Mouse (Mus musculus) megakaryocyte-erythroid progenitor cell, adult 5-6 weeks (primary cell): ENCODE measurements around the gene Dnajc11. TPM values are rescaled to one million over a fixed set of nuclear protein-coding genes. Genes with fewer than 3 reads are reported as not detected.

Experiments used
- ATAC-seq: replicated peaks from 2 replicates; pipeline ENCODE4 v1.8.0; 2016; ENCODE audit warnings: mild to moderate bottlenecking, inconsistent platforms; ENCODE audit not compliant: severe bottlenecking, poor library complexity, low FRiP score, low TSS enrichment
- total RNA-seq, 2 experiments: library from RNA; stranded (forward) in 1 of 2; stranded (reverse) in 1 of 2; fragments of 200-1000, 215-1000 nt in 1 of 2; fragments of >200 nt in 1 of 2; fragmentation: Nextera tagmentation in 1 of 2; gene quantifications; 2 replicates each; pipeline ENCODE4 v1.2.3; 2014 to 2017

The Dnajc11 gene
- total RNA-seq, 2 experiments from 2014 or later = 85.8 to 108 TPM

DNA sequence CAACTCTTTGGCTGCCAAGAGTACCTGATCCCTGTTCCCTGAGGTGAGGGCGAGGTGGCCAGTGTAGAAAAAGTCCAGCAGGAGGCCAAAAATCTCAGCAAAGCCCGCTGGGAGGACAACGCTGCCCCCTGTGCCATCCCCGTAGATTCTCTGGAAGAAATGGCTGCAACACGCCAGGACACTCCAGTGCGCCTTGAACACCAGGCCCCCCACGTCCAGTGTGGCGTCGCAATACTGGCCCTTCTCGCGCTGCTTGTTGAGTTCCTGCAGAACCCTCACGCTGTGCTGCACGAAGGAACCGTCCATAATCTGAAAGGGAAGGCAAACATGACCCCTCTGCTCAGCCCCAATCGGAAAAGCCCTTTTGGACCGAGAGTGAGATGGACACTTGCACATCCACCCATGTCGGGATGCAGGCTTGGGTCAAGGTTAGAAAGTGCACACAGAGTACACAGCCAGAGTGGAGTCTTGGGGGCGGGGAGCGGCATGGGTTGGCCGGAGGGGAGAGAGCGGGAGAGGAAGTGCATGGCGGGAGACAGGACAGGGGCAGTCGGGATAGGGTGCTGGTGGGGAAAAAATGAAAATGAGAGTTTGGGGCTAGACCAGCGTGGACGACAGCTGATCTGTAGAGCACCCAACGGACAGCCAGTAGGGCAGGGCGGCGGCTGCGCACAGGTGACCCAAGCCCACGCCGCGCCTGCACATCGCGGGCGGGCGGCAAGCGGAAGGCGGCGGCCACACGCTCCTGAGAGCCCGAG lies 93.4 kb downstream of the Dnajc11 start:
- ATAC-seq = peak; percentile 6; the same call in 1 of the 2 replicates

DNA sequence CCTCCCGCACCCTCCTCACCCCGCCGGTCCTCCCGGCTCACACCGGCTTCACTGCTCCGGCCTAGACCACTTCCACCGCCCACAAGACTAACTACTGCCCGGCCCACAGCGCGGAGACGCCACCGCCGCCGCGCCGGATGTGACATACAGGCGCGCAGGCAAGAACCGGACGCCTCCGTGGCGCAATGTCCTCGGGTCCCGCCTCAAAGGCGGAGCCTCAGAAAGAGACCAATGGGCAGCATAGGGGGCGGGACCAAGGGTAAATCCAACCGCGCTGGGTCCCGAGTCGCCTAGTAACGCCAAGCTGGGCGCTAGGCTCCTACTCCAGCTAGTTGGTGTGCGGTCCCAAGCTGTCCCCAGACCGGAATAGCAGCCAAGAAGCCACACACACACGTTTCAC lies 94.0 kb downstream of the Dnajc11 start, which contains the start of gene Zbtb48:
Zbtb48 (minus strand) TSS at position 148 of the 400 bp plus-strand sequence.
- ATAC-seq = peak; percentile 94

DNA sequence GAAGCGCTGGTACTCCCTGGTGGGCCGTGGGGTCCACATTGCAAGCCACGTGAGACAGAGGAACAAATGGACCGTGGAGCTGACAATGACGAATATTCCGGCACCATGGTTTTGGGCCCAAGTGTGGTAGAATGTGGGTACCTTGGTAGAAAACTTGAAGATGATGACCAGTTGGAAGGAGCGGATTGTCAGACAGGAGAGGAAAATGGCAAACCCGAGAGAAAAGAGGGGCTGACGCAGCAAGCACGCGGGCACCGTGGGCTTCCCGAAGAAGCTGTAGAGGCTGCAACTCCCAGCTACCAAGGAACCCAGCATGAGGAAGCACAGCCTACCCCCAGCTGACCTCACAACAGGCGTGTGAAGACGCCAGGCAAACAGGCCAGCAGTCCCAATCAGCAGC lies 95.0 kb downstream of the Dnajc11 start:
- ATAC-seq = no peak

DNA sequence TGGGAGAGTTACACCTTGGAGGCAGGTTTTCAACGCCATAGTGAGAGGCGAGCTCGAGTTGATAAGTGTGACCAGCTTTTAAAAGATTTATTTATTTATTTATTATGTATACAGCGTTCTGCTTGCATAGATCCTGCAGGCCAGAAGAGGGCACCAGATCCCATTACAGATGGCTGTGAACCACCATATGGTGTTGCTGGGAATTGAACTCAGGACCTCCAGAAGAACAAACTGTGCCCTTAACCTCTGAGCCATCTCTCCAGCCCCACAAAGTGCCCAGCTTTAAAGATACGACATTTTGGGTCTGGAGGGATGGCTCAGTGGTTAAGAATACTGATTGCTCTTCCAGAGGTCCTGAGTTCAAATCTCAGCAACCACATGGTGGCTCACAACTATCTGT lies 95.6 kb downstream of the Dnajc11 start:
- ATAC-seq = no peak

DNA sequence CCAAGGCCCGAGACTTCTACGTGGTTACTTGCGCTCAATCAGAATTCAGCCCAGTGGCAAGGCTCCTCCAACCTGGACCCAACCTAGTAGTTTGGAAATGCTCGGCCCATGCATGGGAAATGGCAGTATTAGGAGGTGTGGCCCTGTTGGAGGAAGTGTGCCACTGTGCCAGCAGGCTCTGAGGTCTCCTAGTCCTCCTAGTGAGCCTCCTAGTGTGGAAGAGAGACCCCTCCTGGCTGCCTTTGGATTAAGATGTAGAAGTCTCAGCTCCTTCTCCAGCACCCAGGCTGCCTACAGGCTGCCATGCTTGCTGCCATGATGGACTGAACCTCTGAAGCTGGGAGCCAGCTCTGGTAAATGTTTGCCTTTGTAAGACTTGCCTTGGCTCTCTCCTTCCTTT lies 96.5 kb downstream of the Dnajc11 start:
- no peak for ATAC-seq

Other genes with a start within 250 kb of the Dnajc11 start
- 68.4 and 92.8 TPM in 2 replicates for gene Camta1, start 71.8 kb upstream of the Dnajc11 start, total RNA-seq (2014; fragmentation: Nextera tagmentation)
- 23.0 and 52.1 TPM in 2 replicates for gene Camta1, start 71.8 kb upstream of the Dnajc11 start, total RNA-seq (2017)
- gene Thap3, start 55.3 kb downstream of the Dnajc11 start, total RNA-seq (2014; fragmentation: Nextera tagmentation) = 2.1 and 7.3 TPM in 2 replicates
- gene Thap3, start 55.3 kb downstream of the Dnajc11 start, total RNA-seq (2017) = 1.4 and 9.6 TPM in 2 replicates
- gene Phf13, start 62.6 kb downstream of the Dnajc11 start, total RNA-seq (2014; fragmentation: Nextera tagmentation) = 0.15 and 0.52 TPM in 2 replicates
- gene Phf13, start 62.6 kb downstream of the Dnajc11 start, total RNA-seq (2017) = 0.09 and 1.5 TPM in 2 replicates
- gene Klhl21, start 75.1 kb downstream of the Dnajc11 start, total RNA-seq (2014; fragmentation: Nextera tagmentation) = 7.0 and 7.6 TPM in 2 replicates
- gene Klhl21, start 75.1 kb downstream of the Dnajc11 start, total RNA-seq (2017) = 5.1 and 8.3 TPM in 2 replicates
- gene Zbtb48, start 94.0 kb downstream of the Dnajc11 start, total RNA-seq (2014; fragmentation: Nextera tagmentation) = 6.6 and 27.2 TPM in 2 replicates
- gene Zbtb48, start 94.0 kb downstream of the Dnajc11 start, total RNA-seq (2017) = 7.0 and 10.6 TPM in 2 replicates
- 0.74 TPM in 1 of 2 replicates, not detected in the other for gene Tas1r1, start 104.9 kb downstream of the Dnajc11 start, total RNA-seq (2014; fragmentation: Nextera tagmentation)
- 0.88 TPM in 1 of 2 replicates, not detected in the other for gene Tas1r1, start 104.9 kb downstream of the Dnajc11 start, total RNA-seq (2017)
- 64.3 and 67.6 TPM in 2 replicates for gene Nol9, start 105.6 kb downstream of the Dnajc11 start, total RNA-seq (2014; fragmentation: Nextera tagmentation)
- gene Nol9, start 105.6 kb downstream of the Dnajc11 start, total RNA-seq (2017) = 45.2 and 60.8 TPM in 2 replicates
- gene Plekhg5, start 138.8 kb downstream of the Dnajc11 start, total RNA-seq (2014; fragmentation: Nextera tagmentation) = 8.9 and 15.6 TPM in 2 replicates
- gene Plekhg5, start 138.8 kb downstream of the Dnajc11 start, total RNA-seq (2017) = 6.8 and 7.1 TPM in 2 replicates
- not detected in 2 replicates for gene Tnfrsf25, start 182.2 kb downstream of the Dnajc11 start, total RNA-seq (2014; fragmentation: Nextera tagmentation)
- gene Tnfrsf25, start 182.2 kb downstream of the Dnajc11 start, total RNA-seq (2017) = not detected in 2 replicates
- gene Espn, start 218.7 kb downstream of the Dnajc11 start, total RNA-seq (2014; fragmentation: Nextera tagmentation) = 2.9 and 5.7 TPM in 2 replicates
- gene Espn, start 218.7 kb downstream of the Dnajc11 start, total RNA-seq (2017) = 2.2 and 3.1 TPM in 2 replicates
- gene Hes2, start 225.2 kb downstream of the Dnajc11 start, total RNA-seq (2014; fragmentation: Nextera tagmentation) = 0.35 TPM in 1 of 2 replicates, not detected in the other
- gene Hes2, start 225.2 kb downstream of the Dnajc11 start, total RNA-seq (2017) = not detected in 2 replicates
- gene Acot7, start 244.4 kb downstream of the Dnajc11 start, total RNA-seq (2014; fragmentation: Nextera tagmentation) = 33.8 and 42.9 TPM in 2 replicates
- gene Acot7, start 244.4 kb downstream of the Dnajc11 start, total RNA-seq (2017) = 25.3 and 38.1 TPM in 2 replicates